Mouse (Mus musculus) CH12F3 (cell line): ENCODE results near the gene 4933417A18Rik.
"Not testable (repeated sequence)": the region's sequence is repeated elsewhere in the genome, so short reads cannot be mapped to it uniquely, and the experiment has no call there.

ENCODE experiments used
- in situ Hi-C: fragments of 300-500 bp; cut with MboI; formaldehyde crosslinking; loops from 2 replicates; pipeline ENCODE4 v1.14.3; 2020; ENCODE audit warnings: low sequenced_read_pairs

The 4933417A18Rik gene

DNA sequence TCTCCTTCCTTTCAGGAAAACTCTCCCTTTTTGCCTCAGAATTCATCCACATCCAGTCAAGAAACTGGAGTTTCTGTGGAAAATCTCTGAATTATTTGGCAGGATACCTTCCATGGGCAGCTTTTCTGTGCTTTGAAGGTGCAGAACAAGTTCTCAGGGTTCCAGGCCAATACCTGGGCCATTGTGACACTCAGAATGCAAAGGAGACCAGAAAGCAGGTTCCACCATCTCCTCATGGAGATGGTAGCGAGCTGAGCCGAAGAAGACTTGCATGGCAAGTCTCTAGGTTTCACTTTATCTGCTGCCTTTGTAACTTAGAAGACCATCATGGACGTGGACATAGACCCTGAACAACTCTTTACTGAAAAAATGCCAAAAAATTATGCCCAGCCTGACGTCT is at the start of gene 4933417A18Rik, which contains the start of gene Fam217a:
Gene 4933417A18Rik, plus strand, starts transcription at position 200 of the 400 bp plus-strand sequence.
Gene Fam217a, minus strand, starts transcription at position 101 of the 400 bp plus-strand sequence.
- in situ Hi-C loops: no loop called here

DNA sequence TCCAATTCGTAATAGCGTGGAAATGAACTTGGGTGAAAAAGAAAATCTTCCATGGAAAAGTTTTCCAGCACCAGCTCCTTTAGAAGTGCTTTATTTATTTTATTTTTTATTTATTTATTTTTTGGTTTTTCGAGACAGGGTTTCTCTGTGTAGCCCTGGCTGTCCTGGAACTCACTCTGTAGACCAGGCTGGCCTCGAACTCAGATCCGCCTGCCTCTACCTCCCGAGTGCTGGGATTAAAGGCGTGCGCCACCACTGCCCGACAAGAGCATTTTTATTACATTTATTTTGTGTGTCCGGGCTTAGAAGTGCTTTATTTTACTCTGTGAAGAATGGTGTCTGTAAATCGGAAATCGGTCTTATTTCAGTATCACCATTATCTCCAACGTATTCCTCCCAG is 49.5 kb upstream of the 4933417A18Rik start:
- in situ Hi-C loops: loop anchor here (25.0 kb wide), 1 partner anchor 687 kb away; no protein-coding TSS in a partner anchor

DNA sequence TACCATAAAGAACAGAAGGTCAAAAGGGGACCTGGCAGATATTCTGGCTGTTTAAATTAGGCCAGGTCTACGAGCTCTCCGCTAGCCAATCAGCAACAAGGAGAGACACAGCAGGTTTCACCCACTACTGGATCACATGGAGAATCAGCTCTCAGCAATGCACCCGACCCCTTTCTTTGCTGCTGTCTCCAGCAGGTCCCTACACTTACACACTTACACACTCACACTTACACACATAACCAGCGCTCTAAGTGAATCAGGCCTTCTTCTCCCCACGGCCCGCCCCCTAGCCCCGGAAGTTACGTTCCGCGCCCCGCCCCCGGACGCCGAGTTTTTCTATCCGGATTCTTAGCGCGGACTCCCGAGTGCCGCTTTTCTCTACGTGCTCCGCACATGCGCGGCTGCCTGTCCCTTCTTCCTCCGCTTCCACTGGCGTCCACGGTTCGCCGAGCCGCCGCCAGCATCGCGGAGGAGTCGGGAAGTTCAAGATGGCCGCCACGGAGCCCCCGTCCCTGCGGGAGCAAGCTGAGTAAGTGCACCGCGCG is 49.0 kb upstream of the 4933417A18Rik start, which contains the start of gene Prpf4b:
Gene Prpf4b, plus strand, starts transcription at position 137 of the 545 bp plus-strand sequence.
- in situ Hi-C loops: no loop called here

DNA sequence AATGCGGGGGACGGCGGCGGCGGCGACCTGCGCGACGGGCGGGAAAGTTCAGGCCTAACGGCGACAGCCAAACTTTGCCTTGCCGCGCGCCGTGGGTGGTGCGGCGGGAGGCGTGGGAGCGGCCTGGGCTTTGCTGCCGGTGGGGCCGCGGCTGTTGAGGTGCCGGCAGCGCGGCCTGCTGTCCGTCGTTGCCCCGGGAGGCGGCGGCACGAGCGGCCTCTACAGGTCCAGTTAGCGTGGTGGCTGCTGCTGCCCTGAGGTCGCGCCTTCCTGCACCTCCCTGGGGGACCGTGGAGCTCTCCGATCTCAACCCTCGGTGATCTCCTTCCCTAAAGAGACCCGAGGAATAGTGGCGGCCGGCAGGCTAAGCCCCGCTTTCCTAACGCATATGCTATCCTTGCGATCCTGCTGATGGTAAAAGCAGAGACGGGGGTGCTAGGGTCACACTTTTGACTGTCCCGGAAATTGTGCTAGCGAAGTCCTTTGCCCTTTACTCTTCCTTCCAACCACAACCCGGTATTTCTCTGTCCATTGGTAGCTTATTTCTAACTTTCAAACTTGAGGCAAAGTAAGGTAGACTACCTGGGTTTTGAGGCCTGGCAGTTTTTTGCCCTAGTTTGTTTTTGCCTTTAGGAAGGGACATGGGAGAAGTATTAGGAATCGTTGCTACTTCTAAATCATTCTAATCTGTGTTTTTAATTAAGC is 48.3 kb upstream of the 4933417A18Rik start:
- in situ Hi-C loops: no loop called here

DNA sequence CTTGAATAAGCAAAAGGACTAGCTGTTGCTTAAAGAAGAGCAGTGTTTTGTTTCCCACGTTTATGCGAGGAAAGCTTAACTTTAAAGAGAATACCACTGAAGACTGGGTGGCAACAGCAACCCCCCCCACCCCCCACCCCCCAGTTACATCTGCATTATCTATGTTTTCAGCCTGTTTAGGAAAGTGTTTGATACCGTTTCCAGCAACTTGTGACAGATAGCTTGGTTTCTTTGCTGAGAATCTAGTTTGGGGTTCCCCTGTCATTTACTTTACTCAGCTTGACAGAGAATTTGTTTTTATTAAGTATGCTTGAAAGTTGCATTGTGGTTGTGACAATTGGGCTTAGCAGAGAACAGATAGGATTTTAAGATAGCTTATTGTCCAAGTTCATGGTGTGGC is 47.7 kb upstream of the 4933417A18Rik start:
- in situ Hi-C loops: no loop called here

DNA sequence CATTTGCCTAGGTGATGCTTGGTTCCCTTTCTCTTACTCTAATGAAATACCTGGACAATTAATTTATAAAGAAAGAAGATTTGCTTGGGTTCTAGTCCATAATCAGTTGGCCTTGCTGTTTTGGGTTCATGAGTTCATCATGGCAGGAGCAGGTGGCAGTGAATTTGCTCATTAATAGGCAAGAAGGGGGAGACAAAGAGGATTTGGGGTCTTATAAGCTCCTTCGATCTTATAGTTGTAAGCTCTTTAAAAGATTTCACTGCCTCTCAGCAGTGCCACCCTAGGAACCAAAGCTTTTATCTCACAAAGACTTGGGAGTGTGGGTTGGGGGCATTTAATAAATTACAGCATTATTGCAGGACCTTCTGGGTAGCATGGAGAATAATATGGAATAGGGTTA is 31.3 kb upstream of the 4933417A18Rik start:
- in situ Hi-C loops: no loop called here

DNA sequence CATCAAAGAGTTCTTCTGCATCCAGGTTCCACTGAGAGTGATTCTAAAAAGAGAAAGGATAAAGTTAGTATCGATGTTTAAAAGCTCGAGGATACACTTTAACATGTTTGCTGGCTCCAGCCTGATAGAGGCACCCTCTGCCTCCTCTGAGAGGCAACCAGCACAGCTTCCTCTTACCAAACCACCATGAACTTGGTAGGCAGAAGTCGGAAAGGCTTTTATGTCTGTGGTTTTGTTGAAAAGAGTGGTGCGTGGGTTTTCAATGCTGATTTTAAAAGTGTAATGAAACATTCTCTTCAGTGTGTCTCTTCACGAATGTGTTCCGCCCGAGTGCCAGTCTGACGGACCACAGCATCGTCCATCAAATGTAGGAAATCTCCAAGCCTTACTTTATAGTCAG is 9.6 kb upstream of the 4933417A18Rik start:
- in situ Hi-C loops: no loop called here

DNA sequence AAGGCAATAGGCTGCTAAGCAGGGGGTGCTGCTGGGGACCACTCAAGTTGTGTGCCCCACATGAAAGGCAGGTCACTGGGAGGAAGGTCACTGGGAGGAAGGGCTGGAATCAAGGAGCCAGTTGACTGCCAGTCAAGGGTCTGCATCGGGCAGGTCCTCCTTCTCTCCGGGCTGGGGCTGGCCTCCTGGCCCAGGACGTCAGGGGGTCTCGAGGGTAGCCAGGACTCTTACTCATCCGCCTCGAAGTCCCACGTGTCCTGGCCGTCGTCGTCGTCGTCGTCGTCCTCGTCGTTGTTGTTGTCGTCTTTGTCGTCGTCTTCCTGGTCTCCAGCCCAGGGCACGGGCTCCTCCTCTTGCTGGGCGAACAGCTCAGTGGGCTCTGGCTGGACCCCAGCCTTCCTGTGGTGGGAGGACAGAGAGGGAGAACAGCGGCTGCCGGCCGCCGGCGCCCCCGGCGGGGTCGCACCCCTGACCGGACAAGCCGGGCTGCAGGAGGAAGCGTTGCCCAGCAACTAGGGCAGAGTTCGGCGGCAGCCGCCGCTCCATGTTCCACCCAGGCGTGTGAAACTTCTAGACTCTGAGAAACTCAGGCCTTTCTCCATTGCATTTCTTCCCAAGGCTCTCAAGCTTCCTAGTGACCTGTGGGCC is 7.6 kb upstream of the 4933417A18Rik start:
- in situ Hi-C loops: no loop called here

DNA sequence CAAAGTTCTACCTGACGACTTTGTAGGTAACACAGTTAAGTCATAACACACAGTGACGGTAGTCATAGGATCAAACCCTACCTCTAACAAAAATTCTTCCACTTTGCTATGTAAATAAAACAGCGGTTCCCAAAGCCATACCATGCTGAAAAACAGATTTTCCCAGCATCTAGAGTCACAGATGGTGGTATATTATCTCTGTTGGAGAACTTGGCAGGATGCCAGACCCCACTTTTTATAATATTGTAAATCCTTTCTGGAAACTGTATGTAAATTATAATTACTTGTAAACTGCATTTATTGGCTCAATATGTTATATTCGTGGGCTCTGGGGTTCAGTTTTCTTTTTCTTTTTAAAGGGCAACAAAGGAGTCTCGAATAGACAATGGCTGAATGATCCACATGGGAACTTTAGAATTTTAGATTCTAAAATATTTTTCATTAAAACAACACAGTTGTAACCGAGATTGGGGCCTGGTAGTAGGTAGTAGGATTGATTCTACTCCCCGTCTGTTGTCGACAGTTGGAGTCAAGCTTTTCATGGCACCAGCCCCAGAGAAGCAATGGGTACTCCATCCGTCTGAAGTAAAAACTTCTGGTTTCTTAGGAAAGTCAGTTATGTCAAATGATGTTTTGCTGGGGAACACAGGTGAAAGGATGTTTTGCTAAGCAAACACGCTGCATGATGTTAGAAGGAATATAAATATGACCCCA is 10.9 kb downstream of the 4933417A18Rik start:
- in situ Hi-C loops: no loop called here

DNA sequence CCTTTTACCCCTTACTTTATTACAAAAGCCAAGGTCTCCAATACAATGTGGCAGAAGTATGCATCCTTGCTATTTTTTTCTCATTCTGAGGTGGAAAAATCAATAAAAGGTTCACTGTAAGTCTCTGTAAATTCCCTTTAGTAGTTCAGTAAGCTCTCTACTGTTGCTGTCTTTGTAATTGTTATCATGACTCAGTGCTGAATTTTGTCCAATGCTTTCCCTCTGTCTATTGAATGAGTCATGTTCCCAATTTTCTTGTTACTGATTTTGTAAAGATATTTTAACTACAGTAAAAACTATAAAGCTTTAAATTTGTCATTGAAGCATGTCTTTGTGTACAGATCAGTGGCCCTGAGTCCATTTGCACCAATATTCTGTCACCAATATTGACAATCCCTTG is 18.2 kb downstream of the 4933417A18Rik start:
- in situ Hi-C loops: no loop called here

DNA sequence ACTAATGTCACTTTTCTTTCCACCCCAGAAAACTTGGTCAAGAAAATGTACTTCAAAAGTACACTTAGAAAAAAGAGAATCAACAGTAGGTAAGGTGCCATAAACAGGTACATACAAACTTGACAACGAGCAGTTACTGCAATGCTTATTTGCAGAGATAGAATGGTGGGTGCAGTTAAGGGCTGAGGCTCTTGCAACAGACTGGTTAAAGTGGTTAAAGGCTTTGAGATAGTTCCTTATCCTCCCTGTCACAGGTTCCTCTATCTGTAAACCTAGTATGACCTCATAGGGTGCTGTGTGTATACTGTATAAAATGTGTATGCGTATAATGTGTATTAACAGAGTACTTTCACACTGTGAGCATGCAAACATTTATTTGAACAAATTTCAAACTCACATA is 27.2 kb downstream of the 4933417A18Rik start:
- in situ Hi-C loops: not testable (repeated sequence)

DNA sequence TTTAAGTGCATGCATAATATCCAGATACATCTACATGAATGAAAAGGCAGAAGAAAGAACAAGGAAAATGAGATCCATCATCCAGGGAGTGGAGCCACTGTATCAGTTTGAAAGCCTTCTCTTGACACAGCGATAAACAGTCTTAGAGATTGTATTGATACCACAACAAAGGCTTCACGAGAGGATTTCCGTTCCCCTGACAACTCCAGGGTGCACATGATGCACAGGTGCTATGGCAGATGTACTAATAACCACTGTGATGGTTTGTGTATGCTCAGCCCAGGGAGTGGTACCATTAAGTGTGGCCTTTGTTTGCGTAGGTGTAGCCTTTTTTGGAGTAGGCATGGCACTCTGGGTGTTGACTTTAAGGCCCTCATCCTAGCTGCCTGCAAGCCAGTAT is 32.7 kb downstream of the 4933417A18Rik start:
- in situ Hi-C loops: no loop called here

DNA sequence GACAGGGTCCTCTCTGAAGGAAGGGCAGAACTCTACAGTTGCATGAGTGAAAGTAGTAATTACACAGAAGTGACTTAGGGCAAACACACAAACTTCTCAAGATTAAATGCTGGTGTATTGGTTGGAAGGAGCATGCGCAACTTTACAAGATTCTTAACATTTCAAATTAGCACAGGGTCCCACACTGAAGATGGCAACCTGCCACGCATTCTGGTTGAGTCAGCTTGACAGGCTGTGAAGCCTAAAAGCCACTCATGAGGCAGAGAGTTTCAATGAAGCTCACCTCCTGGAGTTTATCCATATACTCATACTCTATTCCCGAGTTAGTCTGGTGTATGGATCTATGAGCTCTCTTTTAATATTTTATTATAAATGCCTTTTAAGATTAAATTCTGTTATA is 33.9 kb downstream of the 4933417A18Rik start:
- in situ Hi-C loops: not testable (repeated sequence)

DNA sequence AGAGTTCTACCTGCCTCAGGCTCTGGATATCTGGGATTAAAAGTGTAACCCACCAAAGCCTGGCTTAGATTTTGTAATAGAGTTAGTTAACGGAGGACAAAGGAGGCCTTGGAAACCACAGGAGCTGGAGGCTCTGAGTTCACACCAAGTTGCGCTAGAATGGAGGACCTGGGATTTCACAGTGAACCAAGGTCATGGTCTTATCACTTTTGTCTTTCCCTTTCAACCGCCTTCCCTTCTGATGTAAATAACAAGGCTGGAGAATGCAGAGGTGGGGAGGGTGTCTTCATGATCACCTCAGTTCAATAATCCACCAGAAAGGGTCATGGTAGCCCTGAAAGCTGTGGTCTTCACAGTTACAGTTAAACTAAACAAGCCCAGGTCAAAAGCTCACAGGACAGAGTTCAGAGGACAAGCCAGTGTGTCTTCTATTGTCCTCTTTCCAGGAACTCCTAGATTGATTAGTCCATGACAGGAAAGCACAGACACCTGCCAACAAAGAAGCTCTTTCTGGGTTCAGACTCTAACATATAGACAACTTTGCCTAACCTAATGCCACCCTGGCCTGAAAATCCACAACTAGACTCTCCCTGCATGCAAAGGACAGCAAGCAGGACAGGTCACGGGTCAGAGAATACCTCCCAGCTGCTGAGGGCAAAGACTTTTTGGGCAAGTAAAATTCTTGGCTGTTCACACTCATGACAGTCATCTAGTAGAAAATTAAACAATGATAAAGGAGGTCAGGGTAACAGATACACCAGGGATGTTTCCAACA is 37.0 kb downstream of the 4933417A18Rik start:
- in situ Hi-C loops: no loop called here

DNA sequence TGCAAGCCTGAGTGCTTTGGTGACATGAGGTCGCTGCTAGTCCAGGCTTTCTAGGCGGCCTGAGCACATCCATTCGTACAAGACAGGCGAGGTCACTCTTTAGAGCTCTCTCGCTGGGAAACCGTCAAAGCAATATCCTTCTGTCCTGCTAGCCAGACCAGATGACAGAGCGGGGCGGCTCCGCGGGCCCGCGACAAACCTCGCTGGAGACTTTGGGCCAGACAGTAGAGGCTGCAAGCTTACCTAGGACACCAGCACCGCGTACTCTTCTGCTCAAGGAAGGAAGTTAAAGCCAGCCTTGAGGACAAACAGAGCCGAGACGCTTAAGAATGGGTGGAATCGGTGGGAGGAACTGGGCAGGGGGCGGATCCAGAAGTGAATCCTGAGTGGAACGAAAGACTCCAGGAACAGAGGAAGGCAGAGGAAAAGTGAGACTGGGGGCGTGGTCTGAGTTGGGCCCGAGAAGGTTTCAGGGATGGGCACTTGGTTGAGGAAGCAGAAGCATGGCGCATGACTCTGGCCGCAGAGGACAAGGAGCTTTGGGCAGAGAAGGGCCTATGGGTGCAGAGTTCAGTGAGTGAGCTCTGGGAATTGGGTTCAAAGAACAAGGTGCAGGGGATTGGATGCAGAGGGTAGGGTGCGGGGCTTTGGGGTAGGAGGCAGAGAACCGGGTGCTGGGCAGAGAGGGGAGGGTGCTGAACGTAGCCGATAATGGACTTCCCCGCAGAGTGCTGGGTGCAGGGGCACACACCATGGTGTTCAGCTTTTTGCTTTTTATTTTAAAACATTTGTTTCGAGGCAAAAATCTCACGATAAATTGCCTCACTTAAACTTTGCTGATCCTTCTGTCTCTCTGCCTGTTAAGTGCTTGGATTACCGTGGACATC is 39.5 kb downstream of the 4933417A18Rik start, which contains the start of gene Eci3:
Gene Eci3, minus strand, starts transcription at position 300 of the 887 bp plus-strand sequence.
- in situ Hi-C loops: no loop called here

DNA sequence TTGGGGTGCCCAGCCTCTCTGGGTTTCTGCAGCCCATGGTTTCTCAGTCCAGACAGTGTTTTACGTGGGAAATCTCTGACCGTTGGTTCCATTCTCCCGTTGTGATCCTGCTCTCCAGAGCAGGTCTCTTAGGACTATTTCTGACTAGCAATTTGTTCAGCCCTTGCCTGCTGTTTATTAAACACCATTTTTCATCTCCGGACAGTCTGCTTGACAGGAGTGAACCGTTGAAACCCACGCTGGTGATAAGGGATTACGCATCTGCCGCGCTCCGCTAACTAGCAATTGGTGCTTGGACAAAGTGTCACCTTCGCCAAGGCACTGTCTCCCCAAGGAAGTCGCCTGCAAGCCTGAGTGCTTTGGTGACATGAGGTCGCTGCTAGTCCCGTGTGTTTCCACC is 40.2 kb downstream of the 4933417A18Rik start:
- in situ Hi-C loops: no loop called here

DNA sequence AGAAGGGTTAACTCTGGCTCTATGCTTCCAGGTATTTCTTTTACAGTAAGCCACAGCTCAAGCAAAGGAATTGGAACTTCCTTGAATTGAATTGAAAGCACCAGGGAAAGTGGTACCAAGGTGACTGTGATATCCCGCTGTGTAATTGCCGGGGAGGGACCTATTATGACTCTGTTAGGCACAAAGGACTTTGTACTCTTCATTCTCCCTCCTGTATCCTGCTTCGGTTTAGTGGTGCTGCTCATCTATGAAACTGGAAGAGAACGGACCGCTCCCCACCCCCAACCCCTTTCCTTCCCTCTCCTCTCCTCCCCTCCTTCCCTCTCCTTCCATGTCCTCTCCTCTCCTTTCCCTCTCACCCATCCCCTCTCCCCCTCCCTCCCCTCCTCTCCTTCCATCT is 40.7 kb downstream of the 4933417A18Rik start:
- in situ Hi-C loops: no loop called here

DNA sequence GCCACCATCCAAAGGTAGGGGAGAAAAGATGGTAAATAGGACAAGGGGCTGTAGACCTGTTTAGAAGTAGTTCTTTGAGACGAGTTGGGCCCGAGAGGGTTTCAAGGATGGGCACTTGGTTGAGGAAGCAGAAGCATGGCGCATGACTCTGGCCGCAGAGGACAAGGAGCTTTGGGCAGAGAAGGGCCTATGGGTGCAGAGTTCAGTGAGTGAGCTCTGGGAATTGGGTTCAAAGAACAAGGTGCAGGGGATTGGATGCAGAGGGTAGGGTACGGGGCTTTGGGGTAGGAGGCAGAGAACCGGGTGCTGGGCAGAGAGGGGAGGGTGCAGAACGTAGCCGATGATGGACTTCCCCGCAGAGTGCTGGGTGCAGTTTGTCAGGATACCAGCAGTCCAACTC is 41.4 kb downstream of the 4933417A18Rik start:
- in situ Hi-C loops: not testable (repeated sequence)

DNA sequence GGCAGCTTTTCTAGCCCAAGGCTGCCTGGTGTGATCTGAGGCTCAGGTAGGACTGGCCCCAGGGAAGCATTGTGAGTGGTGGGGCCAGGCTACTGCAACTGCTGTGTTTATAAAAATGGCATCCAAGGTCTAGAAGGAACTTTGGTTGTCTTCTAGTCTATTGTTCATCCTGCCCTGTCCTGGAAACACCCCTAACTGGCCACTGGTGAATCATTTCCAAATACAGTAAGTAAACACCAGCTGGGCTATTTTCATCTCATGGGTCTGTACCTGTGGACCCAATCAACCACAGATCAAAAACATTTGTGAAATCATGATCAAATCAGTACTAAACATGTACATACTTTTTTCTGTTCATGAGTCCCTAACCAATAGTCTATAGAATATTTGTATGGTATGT is 48.2 kb downstream of the 4933417A18Rik start:
- in situ Hi-C loops: not testable (repeated sequence)

DNA sequence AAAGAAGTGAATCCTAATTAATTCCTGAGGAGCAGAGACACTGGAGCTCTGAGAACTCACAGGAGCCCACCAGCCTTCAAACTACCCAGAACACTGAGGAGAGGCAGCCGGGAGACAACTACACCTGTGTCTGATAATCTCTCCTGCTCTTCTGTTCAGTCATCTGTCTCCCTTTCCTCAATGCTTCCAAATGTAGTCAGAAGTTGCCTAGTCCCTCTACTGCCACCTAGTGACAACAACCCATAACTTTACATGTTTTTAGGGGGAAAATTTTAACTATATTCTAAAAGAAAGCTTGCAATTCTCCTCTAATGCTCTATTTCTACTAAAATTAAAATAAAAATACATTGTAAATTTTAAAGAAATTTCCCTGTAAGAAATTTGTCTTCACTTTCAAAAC is 48.9 kb downstream of the 4933417A18Rik start:
- in situ Hi-C loops: no loop called here
